Mouse (Mus musculus) stomach, postnatal 0 days (tissue): ENCODE measurements around the gene Slc6a6.

Experiments
- CTCF ChIP-seq: IDR thresholded peaks from 2 replicates; pipeline ENCODE4 v1.5.1; 2016; ENCODE audit warnings: antibody characterized with exemption, low read depth, mild to moderate bottlenecking, moderate library complexity
- EP300 ChIP-seq: optimal IDR thresholded peaks from 2 replicates; pipeline ENCODE3; 2016; ENCODE audit warnings: antibody characterized with exemption

GRCm38 (mm10) chr6:91743886-91744285, 60.0 kb downstream of the Slc6a6 start:
- TF ChIP-seq CTCF (no peak), EP300 (no peak)
